Mouse (Mus musculus) embryonic facial prominence, embryonic 11.5 days (tissue): ENCODE measurements at regions not wholly inside any gene's neighbourhood (a gene's known extent, or its start where the extent isn't known, plus 50 kb on each side); places are given as distances from the start of the nearest gene placed in this dataset.

ENCODE experiments used
- ATAC-seq: fragments of 200-750 bp; cut with Nextera tagmentation; replicated peaks from 2 replicates; pipeline ENCODE4 v1.8.0; 2017; ENCODE audit warnings: low read depth; ENCODE audit not compliant: insufficient number of reproducible peaks, low FRiP score, low TSS enrichment
- DNase-seq: peaks from one replicate; pipeline ENCODE4 v3.0.0-alpha.2; 2015; ENCODE audit warnings: low spot score
- H3K27ac ChIP-seq: fragments of 300-500 bp; sonication (generic); replicated peaks from 2 replicates; pipeline ENCODE4 v1.5.1; 2014; ENCODE audit warnings: mild to moderate bottlenecking, low read depth, low read length, control low read depth
- H3K27me3 ChIP-seq: fragments of 300-500 bp; sonication (generic); 2 replicates; pipeline ENCODE4 v1.6.1; 2014; ENCODE audit warnings: mild to moderate bottlenecking, low read length, moderate library complexity, mixed read lengths; ENCODE audit not compliant: control insufficient read depth, insufficient read depth
- H3K36me3 ChIP-seq: fragments of 300-500 bp; sonication (generic); replicated peaks from 2 replicates; pipeline ENCODE4 v1.6.1; 2014; ENCODE audit warnings: low read depth, mild to moderate bottlenecking, low read length, moderate library complexity, mixed read lengths; ENCODE audit not compliant: control insufficient read depth, insufficient read depth
- H3K4me1 ChIP-seq: fragments of 300-500 bp; sonication (generic); 2 replicates; pipeline ENCODE4 v1.6.1; 2014; ENCODE audit warnings: low read length, mixed read lengths; ENCODE audit not compliant: control insufficient read depth, insufficient read depth
- H3K4me2 ChIP-seq: fragments of 300-500 bp; sonication (generic); 2 replicates; pipeline ENCODE4 v1.6.1; 2014; ENCODE audit warnings: low read depth, mild to moderate bottlenecking, control low read depth, low read length, moderate library complexity
- H3K4me3 ChIP-seq: fragments of 300-500 bp; sonication (generic); 2 replicates; pipeline ENCODE4 v1.5.1; 2014; ENCODE audit warnings: low read depth, low read length, control low read depth
- H3K9ac ChIP-seq: fragments of 300-500 bp; sonication (generic); replicated peaks from 2 replicates; pipeline ENCODE4 v1.6.1; 2014; ENCODE audit warnings: mild to moderate bottlenecking, control low read depth, low read length
- H3K9me3 ChIP-seq: fragments of 300-500 bp; sonication (generic); replicated peaks from 2 replicates; pipeline ENCODE4 v1.6.1; 2016; ENCODE audit warnings: mild to moderate bottlenecking, low read length, inconsistent platforms, mixed read lengths; ENCODE audit not compliant: control insufficient read depth
- WGBS: fragments of 180-500 bp; shearing (Covaris S2); extraction: QIAGEN DNeasy Blood & Tissue Kit; methylation state at CpG from one replicate; pipeline ENCODE4 v1.1.7; 2014; 5-methylcytosine and 5-hydroxymethylcytosine counted together

DNA sequence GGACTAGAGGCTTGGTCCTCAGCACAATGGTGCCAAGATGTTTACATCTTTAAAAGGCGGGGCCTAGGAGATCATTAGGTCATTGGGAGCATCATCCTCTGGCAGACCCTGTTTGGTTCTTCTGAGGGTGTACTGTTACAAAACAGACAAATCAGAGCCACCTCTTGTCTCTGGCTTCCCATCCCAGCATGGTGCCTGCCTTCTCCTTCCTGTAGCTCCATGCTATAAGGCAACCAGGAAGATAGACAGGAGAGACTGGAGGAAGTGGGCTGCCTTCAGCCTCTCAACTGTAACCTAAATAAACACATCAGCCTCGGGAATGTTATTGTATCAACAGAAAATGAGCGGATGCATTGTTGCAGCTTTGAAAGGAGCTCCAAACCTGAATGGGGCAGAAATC lies 529.8 kb upstream of the Gm765 start:
- Histone ChIP-seq H3K9me3 (no peaks in the 10 kb centered on the region), H3K27ac (no peak overlapping the region), H3K27me3 (no peaks in the 10 kb centered on the region), H3K4me1 (no peaks in the 10 kb centered on the region; the same call in 1 of the 2 replicates), H3K4me3 (no peak overlapping the region), H3K9ac (no peak overlapping the region), H3K36me3 (no peaks in the 10 kb centered on the region), H3K4me2 (no peak overlapping the region)
- DNase-seq = no peak
- 47% methylated on average over 3 of the region's 3 CpGs for whole genome bisulfite sequencing
- ATAC-seq = no peak

DNA sequence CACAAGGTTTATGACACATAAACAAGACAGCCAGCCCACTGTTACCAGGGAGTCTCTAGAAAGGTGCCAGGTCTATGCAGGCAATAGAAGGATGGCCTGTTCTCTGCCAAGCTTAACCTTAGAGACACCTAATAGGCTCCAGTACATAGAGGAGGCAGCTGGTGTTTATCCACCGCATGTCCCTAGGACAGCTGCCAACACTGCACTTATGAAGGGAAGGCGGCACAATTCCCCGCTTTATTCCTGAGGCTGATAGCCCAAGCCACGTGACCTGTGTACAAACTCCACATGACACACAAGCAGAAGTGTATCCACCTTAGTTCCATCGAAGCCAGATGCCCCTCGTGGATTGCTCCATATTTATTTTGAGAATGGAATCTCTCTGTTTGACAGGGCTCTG lies 527.2 kb upstream of the Gm765 start:
- Histone ChIP-seq H3K9me3 (no peaks in the 10 kb centered on the region), H3K36me3 (no peaks in the 10 kb centered on the region), H3K4me2 (no peak overlapping the region), H3K9ac (no peak overlapping the region), H3K4me3 (no peak overlapping the region), H3K4me1 (no peaks in the 10 kb centered on the region; the same call in 1 of the 2 replicates), H3K27ac (no peak overlapping the region), H3K27me3 (no peaks in the 10 kb centered on the region)
- ATAC-seq (no peak), DNase-seq (no peak)
- WGBS = 86% methylated on average over 6 of the region's 6 CpGs

DNA sequence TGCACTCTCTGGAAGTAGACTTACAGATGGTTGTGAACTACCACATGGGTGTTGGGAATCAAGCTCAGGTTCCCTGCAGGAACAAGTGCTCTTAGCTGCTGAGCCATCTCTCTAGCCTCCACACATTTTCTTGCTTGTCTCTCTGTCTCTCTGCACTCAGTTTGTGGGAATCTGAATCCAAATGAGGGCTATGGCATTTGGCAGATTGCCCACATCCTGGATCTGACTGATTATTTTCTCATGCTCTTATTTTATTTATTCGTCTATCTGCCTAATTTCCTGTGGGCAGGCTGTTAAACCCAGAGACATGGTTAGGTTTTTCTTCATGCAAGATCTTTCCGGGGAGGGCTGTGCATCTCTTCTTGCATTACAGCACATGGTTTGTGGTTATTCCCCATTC lies 521.8 kb upstream of the Gm765 start:
- no peak for ATAC-seq
- no peaks in the 10 kb centered on the region for H3K9me3 ChIP-seq
- H3K9ac ChIP-seq = no peak overlapping the region
- H3K27ac ChIP-seq = no peak overlapping the region
- no peaks in the 10 kb centered on the region for H3K27me3 ChIP-seq
- H3K4me3 ChIP-seq = no peak overlapping the region
- WGBS = 70% methylated on average over 2 of the region's 2 CpGs
- no peak overlapping the region for H3K4me2 ChIP-seq
- no peak for DNase-seq
- H3K36me3 ChIP-seq = no peaks in the 10 kb centered on the region
- no peaks in the 10 kb centered on the region for H3K4me1 ChIP-seq

DNA sequence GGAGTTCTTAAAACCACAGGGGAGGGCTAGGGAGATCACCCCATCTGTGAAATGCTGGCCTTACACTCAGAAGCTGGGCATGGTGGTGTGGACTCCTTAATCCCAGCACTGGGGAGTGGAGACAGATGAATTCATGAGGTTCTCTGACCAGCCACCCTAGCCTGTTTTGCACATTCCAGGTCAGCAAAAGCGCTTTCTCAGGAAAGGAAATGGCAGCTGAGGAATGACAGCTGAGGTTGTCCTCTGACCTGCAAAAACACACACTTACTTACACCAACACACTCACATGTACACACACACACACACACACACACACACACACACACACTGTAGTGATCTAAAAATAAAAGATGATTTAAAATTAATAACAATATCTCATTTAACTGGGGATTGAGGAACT lies 513.4 kb upstream of the Gm765 start:
- no peak overlapping the region for H3K9ac ChIP-seq
- no peak overlapping the region for H3K4me3 ChIP-seq
- H3K27me3 ChIP-seq = no peaks in the 10 kb centered on the region
- no peaks in the 10 kb centered on the region for H3K9me3 ChIP-seq
- no peak overlapping the region for H3K4me2 ChIP-seq
- ATAC-seq = no peak
- no peaks in the 10 kb centered on the region for H3K36me3 ChIP-seq
- DNase-seq = no peak
- WGBS = 59% methylated on average over 1 of the region's 1 CpGs
- no peaks in the 10 kb centered on the region for H3K4me1 ChIP-seq
- H3K27ac ChIP-seq = no peak overlapping the region

DNA sequence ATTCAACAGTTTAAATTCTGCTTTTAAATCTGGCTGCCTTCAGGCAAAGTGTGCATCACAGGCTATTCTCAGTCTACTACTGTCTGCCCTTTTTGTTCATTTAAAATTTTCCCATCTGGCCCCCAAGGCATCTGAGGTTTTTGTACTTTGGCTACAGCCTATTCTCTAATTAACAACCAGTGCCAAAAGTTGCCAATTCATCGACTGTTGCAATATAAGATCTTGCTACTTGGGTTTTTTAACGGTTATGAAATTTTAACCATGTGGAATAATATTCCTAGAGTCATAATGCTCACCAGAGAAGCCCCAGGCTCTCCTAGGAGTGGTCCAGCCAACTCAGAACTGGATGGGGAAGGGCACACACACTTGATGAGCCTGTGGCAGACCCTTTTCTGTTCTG lies 508.4 kb upstream of the Gm765 start:
- Histone ChIP-seq H3K4me3 (no peak overlapping the region), H3K27ac (no peak overlapping the region), H3K36me3 (no peaks in the 10 kb centered on the region), H3K9me3 (no peaks in the 10 kb centered on the region), H3K9ac (no peak overlapping the region), H3K27me3 (no peaks in the 10 kb centered on the region), H3K4me2 (no peak overlapping the region), H3K4me1 (no peaks in the 10 kb centered on the region)
- DNase-seq (no peak), ATAC-seq (no peak)
- 74% methylated on average over 2 of the region's 2 CpGs for WGBS

DNA sequence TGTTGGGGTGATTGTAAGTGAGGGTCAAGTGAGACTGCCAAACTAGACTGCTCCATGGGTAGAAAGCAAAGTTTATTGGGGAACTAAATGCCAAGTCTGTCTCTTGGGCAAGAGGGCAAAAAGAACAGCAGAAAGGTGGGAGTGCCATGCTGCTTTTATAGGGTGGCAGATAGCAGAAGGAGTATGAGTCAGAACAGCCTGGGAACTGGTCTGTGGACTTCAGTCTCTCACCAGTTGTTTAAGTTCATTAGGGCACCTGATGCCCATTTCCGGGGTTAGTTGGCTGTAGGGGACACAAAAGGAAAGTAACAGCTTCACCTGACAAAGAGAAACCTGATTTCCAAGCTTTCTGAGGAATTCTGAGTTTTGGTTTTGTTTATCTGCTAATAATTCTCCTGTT lies 506.3 kb upstream of the Gm765 start:
- no peak overlapping the region for H3K9ac ChIP-seq
- H3K9me3 ChIP-seq = no peaks in the 10 kb centered on the region
- H3K4me2 ChIP-seq = no peak overlapping the region
- DNase-seq (no peak), ATAC-seq (no peak)
- WGBS = 81% methylated on average over 1 of the region's 1 CpGs
- no peak overlapping the region for H3K4me3 ChIP-seq
- no peaks in the 10 kb centered on the region for H3K36me3 ChIP-seq
- no peaks in the 10 kb centered on the region for H3K4me1 ChIP-seq
- H3K27me3 ChIP-seq = no peaks in the 10 kb centered on the region
- no peak overlapping the region for H3K27ac ChIP-seq

DNA sequence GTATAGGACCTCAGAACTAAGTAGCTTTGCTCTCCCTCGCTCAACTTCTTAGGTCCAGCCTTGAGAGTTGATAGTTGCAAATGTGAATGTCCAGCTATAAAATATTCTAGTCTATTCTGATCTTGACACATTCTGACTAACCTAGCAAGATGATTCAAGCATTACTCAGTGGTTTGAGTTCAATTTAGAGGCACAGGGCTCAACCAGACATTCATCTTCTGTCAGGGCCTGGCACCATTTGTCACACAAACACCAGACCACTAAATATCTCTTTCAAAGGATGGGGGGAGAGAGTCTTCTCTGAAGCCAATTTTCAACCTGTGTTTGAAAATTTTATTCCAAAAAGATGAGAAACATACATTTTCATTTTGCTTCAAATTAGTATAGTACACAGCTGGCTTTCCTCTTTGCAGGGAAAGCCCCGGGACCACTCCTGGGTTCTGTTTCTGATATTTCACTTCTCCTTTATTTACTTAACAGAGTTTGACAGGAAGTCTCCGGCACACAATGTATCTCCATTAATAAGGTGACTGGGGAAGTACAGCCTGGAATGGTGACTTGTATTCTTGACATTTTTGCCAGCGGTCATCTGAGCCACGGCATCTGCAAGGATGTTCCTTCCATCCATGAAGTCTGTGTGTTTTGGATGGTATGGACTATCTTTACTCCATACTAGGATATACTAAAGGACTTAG lies 503.6 kb upstream of the Gm765 start:
- Histone ChIP-seq H3K9me3 (no peaks in the 10 kb centered on the region), H3K4me1 (no peaks in the 10 kb centered on the region), H3K36me3 (no peaks in the 10 kb centered on the region), H3K27ac (no peak overlapping the region), H3K9ac (no peak overlapping the region), H3K27me3 (no peaks in the 10 kb centered on the region), H3K4me2 (no peak overlapping the region), H3K4me3 (no peak overlapping the region)
- ATAC-seq = no peak
- no peak for DNase-seq
- WGBS = 64% methylated on average over 5 of the region's 5 CpGs

DNA sequence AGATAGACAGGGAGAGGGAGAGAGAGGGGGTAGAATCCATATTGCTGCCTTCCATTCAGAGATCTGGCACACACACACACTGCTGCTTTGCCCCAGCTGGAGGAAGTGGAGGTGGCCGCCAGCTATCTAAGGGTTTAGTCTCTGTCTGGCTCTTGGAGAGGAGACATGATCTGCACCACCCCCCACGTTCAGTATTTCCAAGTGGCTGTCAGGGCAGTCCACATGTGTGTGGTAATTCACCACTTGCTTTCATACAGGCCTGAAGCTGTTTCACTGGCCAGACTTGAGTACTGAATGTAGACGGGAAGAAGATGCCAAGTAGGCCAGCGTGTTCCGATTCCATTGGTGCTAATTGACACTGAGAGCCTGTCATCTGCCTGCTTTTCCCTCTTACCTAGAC lies 501.0 kb upstream of the Gm765 start:
- no peak for ATAC-seq
- 78% methylated on average over 5 of the region's 5 CpGs for WGBS
- Histone ChIP-seq H3K27ac (no peak overlapping the region), H3K4me2 (no peak overlapping the region), H3K9ac (no peak overlapping the region), H3K4me3 (no peak overlapping the region), H3K27me3 (no peaks in the 10 kb centered on the region), H3K36me3 (no peaks in the 10 kb centered on the region), H3K4me1 (no peaks in the 10 kb centered on the region), H3K9me3 (no peaks in the 10 kb centered on the region)
- no peak for DNase-seq
